16 mouse cellular contexts compared by ENCODE assay signal in the genomic region with DNA sequence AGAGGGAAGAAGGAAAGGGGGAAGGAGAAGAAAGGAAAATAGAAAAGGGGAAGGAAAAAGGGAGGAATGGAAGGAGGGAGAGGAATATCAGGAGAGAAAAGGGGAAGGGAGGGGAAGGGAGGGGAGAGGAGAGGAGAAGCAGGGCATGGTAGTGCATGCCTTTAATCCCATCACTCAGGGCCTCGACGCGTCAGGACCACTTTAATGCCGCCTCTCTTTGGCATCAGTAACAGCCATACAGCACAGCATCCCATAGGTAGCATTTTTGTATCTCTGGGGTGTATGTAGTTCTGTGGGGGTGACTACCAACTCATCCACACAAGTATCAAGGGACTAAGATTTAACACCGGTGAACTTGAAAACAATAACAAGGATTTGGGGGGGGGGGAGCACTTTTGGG.
"Had no signal": no experiment of that assay in that cellular context is flagged by ENCODE, and none has a peak within 500 bp of the region (broad histone marks: within the 10 kb centered on the region; RNA-seq: fewer than 3 reads in every experiment).

No protein-coding gene starts in this region.

- H3K4me1 ChIP-seq: lung, embryonic 15.5 days; midbrain, embryonic 15.5 days; neural tube, embryonic 12.5 days; stomach, embryonic 15.5 days had no signal

- H3K9me3 ChIP-seq: lung, embryonic 15.5 days; megakaryocyte, embryonic 14.5 days; midbrain, embryonic 13.5 days; midbrain, embryonic 15.5 days; neural tube, embryonic 12.5 days; stomach, embryonic 15.5 days had no signal

- H3K9ac ChIP-seq: lung, embryonic 15.5 days; midbrain, embryonic 13.5 days; midbrain, embryonic 15.5 days; neural tube, embryonic 12.5 days; stomach, embryonic 15.5 days had no signal

- DNase-seq: lung, adult 2 months; lung, postnatal 14 days; lung, postnatal 36 days; right cerebral cortex, postnatal 14 days; thymus, adult 2 months; thymus, postnatal 25 days; thymus, postnatal 4 days had no signal

- H3K4me2 ChIP-seq: lung, embryonic 15.5 days; midbrain, embryonic 13.5 days; midbrain, embryonic 15.5 days; neural tube, embryonic 12.5 days; stomach, embryonic 15.5 days had no signal

- ATAC-seq: lung, postnatal 0 days; midbrain, embryonic 13.5 days; midbrain, embryonic 15.5 days had no signal

- H3K27ac ChIP-seq: lung, embryonic 15.5 days; macrophage; midbrain, embryonic 13.5 days; midbrain, embryonic 15.5 days; neural tube, embryonic 12.5 days; stomach, embryonic 15.5 days; stomach, postnatal 0 days had no signal

- H3K27me3 ChIP-seq: lung, embryonic 15.5 days; midbrain, embryonic 13.5 days; midbrain, embryonic 15.5 days; neural tube, embryonic 12.5 days; stomach, embryonic 15.5 days had no signal

- H3K4me3 ChIP-seq: lung, embryonic 15.5 days; megakaryocyte, embryonic 14.5 days; midbrain, embryonic 13.5 days; midbrain, embryonic 15.5 days; neural tube, embryonic 12.5 days; stomach, embryonic 15.5 days had no signal

- H3K36me3 ChIP-seq: lung, embryonic 15.5 days; midbrain, embryonic 13.5 days; midbrain, embryonic 15.5 days; neural tube, embryonic 12.5 days; stomach, embryonic 15.5 days had no signal
